Mouse (Mus musculus): ENCODE data around the gene Cblb.

DNA sequence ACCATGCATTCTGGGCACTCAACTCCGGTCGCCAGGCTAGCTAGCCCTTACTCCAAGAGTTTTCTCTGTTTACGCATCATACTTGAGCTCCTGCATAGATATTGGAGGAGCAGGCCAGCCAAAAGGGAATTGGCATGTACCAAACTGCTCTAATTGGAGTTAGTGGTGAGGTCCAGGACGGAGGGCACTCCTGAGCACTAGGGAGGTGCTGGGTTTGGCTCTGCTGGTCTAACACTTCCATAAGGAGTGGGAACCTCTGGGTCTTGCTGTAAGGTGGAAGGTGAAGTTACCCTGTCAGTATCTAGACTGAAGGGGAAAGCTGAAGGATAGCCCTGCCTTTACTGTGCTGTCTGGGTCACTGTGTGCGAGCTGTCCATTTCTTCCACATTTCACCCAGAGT is 39.1 kb downstream of the Cblb start:
- no peak for TF ChIP-seq CTCF (IDR thresholded peaks at IDR 0.05; ENCODE audit: low read depth)
- TF ChIP-seq EP300 (IDR thresholded peaks at IDR 0.05; ENCODE audit: low read depth): no peak
